Mouse (Mus musculus) heart, postnatal 0 days (tissue): ENCODE data around the gene Meltf.

ENCODE experiments used
- CTCF ChIP-seq: IDR thresholded peaks from 2 replicates; pipeline ENCODE4 v1.5.1; 2016; ENCODE audit warnings: antibody characterized with exemption, control low read depth, low read depth
- EP300 ChIP-seq: IDR thresholded peaks from 2 replicates; pipeline ENCODE4 v1.6.1; 2016; ENCODE audit warnings: antibody characterized with exemption, low read depth

DNA sequence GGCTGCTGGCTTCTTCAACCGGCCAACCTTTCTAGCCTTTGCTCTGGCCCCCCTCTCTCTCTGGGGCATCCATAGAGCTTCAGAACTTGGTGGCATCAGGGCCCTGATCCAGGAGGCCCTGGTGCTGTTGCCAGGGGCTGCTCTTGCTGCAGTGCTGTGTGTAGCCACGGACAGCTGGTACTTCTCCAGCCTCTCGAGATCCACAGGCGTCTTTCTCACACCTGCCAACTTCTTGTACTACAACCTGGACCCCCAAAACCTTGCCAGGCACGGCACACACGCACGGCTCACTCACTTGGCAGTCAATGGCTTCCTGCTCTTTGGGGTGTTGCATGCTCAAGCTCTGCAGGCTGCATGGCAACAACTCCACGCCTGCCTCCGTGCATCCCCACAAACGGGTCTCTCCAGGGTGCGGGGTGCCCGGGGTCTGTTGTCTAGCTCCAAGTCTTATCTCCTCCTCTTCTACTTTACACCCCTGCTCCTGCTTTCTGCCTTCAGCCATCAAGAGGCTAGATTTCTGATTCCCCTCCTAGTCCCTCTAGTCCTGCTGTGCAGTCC lies 66.2 kb downstream of the Meltf start:
- no peak for TF ChIP-seq CTCF
- TF ChIP-seq EP300: no peak
